Mouse (Mus musculus): ENCODE measurements around the gene Ildr2.

The Ildr2 gene

DNA sequence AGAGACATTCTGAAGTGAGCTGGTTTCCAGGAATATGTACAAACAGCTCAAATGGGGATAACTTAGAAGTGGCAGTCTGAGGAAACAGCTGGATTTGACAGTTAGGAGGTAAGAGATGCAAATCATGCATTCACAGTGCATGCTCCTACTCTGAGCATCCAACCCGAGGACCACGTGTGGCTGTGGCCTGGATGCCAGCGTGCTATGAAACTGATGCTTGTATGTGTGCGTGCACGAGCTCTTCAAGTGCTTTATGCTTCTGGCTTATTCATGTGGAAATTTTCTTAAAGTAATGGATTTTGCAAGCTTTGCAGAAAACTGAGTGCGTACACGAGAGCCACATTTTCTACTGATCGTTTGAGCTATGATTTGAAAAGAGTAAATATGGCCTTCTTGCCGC lies 32.3 kb downstream of the Ildr2 start:
- DNase-seq: no peak

DNA sequence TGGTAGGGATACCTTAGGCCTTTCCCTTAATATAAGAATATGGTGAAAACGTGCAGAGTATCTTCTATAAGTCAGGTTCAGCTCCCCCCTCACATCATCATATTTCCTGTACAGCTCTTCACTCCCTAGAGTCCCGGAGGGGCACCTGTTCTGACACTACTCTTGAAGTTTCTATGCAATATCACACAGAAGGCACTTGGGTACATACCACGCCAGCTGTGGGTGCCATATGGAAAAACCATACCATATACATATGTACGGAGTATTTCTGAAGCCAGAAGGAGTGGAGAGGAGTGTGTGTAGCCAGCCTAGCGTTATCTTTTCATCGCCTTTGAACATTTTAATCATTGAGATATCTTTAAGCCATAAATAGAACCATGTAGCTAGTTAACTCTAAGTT lies 36.6 kb downstream of the Ildr2 start:
- DNase-seq: no peak

DNA sequence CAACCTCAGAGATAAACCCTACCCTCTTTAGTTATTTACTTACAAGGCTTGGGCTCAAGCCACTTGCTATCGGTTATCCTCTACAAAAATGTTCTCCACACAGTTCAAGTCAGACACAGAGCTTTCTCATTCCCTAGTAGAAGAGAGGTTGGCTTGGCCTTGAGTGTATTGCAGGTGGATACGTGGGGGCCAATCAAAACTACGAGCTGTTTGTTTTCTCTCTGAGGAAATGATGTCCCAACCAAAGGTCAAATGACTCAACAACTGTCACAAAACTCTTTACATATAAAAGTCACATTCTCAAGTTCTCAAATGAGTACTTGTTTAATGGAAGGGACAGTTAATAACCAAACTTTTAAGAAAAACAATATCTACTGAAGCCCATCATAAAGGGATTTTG lies 39.1 kb downstream of the Ildr2 start:
- no peak for DNase-seq

DNA sequence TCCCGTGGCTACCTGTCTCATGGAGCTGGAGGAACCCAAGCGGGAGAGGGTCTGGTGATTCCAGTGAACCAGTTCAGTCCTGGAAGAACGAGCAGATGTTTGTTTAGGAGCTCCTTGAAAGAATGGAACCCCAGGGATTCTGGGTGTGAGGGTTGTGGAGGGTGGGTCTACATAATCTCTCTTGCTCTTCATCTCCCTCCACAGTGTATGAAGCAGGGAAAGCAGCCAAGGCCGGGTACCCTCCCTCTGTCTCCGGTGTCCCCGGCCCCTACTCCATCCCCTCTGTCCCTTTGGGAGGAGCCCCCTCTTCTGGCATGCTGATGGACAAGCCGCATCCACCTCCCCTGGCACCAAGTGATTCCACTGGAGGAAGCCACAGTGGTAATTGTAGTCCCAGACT lies 41.6 kb downstream of the Ildr2 start:
- DNase-seq: no peak

DNA sequence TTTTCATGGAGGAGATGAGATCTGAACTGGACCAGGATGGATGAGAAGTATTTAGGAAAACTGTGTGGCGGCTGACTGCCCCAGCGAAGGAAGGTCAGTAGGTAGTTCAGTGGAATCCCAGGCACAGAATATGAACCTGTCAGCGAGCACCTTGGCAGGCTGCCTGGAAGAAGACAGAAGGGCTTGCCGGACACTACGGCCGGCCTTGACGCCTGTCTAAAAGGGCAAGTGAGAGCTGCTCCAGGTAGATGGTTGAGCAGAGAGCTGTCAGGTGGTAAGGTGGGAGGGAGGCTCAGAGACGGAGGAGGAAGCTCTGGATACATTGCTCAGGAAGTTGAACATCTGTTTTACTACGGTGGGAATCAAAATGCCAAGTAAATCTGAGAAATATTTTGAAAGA lies 42.4 kb downstream of the Ildr2 start:
- no peak for DNase-seq

DNA sequence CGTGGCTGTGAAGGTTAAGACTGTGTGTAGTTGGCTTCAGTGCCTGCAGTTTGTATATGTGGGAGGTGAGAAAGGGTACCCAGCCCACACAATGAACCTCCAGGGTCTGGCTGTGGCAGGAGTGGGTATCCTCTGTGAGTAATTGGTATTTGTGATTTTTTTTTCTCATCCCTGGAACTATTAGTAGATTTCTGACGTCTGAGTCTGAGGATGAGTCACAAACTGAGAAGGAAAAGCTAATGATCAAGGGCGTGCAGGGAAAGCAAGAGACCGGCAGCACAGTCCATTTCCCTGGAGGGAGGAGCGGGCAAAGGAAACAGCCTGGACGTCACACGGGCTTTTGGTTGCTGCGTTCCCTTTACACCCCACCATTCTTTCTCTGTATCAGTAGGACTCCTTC lies 43.0 kb downstream of the Ildr2 start:
- no peak for DNase-seq

DNA sequence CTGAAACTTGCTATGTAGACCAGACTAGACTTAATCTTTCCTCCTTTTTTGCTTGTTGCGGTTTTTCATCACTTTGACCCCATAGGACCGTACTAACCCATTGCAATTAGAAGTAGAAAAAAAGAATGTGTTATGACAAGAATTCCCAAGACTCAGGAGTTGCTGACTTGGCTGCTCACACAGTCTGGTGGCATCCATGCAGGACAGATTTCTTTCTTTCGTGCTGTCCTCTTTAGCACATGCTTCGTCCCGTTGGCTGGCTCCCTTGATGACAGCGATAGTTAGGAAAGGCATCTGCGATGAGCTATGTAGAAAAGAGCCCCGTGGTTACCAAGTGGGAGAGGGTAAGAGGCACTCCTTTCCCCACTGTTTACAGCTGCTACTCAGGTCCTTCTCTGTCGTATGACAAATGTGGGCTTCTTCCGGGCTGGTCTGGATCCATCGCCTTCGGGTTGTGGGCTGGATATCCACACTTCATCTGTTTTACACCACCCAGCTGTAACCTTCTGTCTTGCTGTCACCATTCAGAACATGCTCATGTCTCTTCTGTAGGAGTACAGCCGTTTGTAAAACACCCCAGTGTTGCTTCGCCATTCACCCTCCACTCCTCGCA lies 43.7 kb downstream of the Ildr2 start:
- no peak for DNase-seq

DNA sequence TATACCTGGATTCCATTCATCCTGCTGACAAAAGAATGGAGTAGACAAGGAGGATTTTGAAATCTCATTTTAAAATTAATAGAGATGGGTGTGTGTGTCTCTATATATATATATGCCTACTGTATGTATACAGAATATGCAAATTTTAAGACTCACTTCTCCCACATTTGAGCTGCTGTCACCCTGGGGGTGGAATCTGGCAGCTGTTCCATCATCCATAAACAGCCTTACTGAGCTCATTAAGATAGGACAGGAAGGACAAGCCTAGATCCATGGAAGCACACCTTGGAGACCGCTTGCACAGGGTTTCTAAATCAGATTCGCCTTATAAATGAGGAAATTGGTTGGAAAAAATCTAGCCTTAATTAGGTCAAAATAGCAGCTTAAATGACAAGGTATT lies 44.9 kb downstream of the Ildr2 start:
- no peak for DNase-seq

DNA sequence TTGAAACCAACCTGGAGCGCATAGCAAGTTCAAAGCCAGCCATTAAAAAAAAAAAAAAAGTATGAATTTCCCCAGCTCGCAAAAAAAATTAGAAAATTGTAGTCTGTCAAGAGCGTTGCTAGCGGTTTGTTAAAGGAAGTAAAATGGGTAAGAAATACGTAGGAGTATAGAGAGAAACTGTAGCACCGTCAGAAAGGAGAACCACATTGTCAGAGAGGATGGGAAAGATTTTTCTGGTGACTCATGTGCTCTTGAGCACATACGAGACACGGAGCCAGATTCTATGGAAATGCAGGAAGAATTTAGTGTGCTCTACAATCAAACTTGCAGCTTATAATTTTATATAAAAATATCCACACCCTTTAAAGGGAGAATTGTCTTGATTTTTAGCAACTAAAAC lies 45.9 kb downstream of the Ildr2 start:
- DNase-seq: no peak

DNA sequence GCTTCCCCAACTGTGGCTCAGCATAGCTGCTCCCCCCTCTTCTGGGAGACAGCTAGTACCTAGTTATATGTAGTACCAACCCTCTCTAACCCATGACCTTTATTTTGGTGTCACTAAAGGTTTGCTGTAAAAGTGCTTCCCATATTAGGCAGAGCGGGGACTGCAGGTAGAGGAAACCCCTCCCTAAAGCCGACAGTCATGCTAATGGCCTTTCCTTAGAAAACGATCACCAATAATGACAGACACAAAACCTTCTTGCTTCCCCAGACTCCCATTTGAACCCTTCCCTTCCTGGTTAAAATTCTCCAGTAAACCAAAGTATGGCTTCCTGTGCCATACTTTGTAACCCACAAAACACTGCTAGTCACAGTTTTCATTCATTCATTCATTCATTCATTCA lies 46.6 kb downstream of the Ildr2 start:
- DNase-seq: no peak

DNA sequence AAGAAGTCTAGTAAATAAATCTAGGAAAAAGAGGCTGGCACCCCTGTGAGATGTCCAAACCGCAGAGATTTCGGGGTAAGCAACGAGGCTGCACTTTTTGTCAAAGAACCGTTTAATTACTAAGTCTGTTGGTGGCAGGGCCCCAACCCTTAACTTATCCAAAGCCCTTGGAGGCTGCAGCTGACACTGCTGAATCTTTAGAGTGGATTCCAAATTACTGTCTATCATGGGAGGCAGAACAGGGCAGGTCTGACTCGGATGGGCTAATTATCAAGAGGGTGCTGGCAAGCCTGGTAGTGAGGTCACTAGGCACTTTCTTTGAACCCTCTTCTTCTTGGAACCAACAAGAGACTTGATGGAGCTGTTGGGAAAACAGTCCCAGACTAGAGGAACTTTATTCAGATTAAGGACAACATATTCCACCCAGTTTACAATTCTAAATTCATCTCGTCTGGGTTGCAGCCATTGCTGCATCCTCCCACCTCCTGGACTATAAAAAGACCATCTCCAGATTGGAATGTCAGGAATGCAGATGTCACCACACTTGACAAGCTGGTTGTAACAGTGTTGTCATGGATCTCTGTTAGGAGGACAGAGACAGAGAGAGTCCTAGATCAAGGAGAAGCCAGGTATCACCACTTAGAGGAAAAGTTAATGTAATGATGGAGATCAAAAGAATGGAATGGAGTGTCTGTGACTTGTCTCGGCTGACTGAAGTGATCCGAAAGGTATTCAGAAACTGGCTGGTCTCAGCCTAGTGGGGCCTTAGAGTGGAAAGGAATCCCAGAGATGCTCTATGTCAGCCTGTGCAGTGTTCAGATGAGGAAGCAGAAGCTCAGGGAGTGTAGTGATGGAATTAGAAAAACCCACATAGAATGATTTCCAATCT lies 50.7 kb downstream of the Ildr2 start:
- DNase-seq: no peak

DNA sequence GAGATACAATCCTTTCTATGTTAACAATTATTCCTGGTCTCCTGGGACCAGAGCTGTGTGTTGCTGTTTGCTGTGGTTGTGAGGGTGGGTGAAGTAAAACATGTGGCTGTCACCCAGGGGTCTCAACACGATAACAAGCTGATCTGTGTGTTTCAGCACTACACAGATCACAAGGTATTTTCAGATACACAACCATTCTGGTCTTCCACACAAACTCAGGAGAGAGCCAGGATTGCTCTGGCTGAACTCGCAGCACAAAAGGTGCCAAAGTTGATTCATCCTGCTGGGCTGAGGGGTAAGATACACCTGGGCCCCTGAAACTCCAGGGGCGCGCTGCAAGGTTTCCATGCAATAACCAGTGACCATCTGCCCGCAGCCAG lies 54.5 kb downstream of the Ildr2 start:
- DNase-seq: no peak

DNA sequence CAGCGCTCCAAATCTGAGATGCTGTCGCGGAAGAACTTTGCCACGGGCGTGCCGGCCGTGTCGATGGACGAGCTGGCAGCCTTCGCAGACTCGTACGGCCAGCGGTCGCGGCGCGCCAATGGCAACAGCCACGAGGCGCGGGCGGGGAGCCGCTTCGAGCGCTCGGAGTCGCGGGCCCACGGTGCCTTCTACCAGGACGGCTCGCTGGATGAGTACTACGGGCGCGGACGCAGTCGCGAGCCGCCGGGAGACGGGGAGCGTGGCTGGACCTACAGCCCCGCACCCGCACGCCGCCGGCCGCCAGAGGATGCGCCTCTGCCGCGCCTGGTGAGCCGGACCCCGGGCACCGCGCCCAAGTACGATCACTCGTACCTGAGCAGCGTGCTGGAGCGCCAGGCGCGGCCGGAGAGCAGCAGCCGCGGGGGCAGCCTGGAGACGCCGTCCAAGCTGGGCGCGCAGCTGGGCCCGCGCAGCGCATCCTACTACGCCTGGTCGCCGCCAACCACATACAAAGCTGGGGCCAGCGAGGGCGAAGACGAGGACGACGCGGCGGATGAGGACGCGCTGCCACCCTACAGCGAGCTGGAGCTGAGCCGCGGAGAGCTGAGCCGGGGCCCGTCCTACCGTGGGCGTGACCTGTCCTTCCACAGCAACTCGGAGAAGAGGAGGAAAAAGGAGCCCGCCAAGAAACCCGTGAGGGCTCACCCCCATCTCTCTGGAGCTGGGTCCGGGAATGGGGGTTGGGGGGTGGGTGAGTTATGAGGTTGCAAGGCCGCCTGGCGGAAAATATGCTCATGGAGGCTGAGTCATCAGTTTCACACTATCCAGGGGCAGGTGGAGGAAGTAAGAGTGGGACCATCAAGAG lies 55.1 kb downstream of the Ildr2 start:
- peak; percentile 22 for DNase-seq

DNA sequence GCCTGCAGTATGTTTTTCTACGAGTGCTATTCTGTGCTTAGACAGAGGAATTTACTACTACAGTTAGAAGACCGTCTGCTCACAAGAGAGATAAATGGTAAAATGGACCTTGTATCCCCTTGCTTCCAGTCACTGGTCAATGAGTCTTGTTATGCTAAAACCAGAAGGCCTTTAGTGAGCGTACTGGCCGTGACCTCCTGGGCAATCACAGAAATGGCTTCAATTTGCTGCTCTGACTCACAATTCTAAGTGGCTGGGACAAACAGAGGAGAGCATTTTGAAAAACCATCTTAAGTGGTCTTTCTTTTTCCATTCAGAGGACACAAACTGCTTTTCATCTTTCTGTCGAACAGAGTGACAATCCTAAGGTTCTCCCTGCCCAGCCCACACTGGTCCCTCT lies 57.2 kb downstream of the Ildr2 start:
- no peak for DNase-seq

DNA sequence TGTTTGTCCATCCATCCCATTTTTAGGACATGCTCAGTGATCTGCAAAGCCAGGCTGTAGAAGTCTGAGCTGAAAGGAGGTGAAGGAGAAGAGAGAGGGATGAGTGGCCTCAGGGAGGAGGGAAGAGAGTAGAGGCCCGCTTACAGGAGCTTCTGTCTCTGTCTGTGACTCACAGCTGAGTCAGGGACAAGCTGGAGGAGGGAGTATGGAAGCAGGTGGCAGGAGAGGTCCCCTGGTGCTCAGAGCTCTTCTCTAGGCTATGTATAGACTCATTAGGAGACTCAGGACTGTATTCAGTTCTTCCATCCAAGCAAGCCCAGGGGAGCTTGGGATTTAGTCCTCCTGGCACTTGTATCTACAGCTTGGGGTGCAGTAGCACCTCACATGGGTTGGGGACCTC lies 59.7 kb downstream of the Ildr2 start:
- no peak for DNase-seq

DNA sequence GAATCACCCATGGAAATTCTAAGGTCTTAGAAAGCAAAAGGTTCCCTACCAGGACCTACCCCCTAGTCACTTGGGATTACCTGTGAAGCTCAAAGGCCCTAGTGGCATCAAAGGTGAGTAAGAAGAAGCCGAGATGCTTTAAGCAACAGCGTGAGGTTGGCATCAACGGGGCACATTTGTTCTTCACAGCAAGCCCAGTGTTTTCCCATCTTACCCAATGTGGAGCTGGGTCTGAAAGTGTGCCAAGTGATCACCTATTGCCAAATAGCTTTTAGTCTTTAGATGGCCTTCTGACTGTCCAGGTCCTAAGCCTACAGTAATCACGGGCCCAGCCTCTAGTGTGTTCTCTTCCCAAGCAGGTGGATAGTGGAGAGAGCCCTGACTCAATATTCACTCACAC lies 61.8 kb downstream of the Ildr2 start:
- no peak for DNase-seq

DNA sequence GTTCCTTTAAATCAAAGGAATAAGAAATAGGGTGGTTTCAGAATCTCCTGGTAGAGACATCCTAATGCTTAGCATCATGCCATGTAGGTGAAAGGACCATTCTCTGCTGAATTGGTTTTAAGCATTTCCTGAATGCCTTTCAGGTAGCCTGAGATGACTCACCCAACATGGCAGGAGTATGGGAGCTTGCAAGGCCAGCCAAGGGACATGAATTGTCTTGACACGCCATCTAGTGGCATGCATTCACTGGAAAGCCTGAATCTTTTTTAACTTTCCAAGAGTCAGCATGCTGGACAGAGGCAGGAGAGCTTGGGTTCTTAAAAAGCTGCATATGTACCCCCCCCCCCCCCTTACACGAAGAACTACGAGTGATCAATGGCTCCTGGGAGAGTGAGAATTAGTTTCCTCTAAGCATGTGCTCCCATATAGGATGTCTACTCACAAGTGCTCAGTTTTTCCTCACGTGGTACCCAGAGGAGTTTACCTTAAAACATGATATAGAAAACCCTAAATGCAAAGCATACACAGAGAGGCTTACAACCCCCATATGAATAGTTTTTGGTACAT lies 65.3 kb downstream of the Ildr2 start:
- DNase-seq: peak; percentile 71

DNA sequence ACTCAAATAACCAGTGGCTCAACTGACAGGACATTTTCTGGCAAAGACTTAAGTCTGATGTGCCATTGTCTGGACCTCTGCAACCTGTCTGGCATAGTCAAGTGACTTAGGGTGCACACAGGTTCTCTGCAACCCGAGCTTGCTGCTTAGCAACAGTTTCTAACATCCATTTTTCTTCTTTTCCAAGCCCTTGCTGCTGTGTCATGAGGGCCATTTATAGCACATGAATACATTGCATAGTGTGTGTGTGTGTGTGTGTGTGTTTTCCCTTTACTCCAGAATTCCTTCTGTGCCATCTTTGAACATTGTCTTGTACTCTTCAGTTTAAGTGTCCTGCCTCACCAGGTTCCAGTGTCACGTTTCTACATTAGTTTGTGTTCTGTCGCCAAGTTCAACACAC lies 72.5 kb downstream of the Ildr2 start:
- DNase-seq: no peak

DNA sequence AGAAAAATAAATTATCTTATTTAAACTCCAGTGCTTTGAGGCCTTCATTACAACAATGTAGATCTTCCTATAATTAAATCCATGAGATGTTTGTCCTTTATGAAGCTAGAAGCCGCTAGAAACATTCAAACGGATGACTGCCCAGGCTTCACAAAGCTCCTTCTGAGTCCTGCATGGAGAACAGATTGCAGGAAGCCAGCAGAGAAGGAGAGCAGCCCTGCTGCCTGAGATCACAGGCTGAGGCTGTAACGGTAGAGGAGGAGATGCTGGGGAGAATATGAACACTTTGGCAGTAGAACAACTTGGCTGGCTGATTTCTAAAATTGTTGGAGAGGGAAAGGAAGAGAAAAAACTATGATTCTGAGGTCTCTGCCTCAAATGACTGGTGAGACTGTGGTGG lies 76.8 kb downstream of the Ildr2 start:
- DNase-seq: no peak

DNA sequence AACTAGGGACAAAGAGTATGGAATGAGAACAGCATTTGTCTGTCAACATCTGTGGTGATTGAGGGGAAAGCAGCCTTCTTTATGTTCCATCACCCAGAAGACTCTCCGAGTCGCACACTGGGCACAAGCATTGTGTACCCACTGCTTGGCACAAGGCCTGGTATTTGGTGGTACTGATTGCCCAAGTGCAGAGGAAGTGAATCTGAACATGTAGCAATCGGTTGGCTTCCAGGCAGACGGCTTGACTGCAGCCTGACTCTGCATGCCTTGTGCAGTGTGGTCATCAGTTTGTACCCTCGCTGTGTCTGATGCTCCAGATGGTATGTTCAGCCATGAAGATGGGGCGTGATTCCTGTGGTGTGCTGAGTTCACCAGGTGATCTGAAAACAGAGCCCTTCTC lies 85.2 kb downstream of the Ildr2 start:
- peak; percentile 14 for DNase-seq

DNA sequence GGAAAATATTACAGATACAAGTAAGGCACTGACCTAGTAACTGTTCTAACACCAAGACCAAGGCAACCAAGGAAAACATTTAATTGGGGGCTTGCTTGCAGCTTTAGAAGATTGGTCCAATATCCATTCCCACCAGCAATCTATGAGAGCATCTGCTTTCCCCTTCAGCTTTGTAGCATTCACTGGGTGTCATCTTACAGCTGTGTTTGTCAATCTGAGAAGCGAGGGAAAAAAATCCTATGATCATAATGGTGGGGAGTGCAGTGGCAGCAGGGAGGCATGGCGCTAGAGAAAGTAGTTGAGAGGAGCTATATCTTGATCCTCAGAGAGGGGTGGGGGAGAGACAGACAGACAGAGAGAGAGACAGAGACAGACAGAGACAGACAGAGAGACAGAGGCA lies 88.1 kb downstream of the Ildr2 start:
- DNase-seq: no peak

DNA sequence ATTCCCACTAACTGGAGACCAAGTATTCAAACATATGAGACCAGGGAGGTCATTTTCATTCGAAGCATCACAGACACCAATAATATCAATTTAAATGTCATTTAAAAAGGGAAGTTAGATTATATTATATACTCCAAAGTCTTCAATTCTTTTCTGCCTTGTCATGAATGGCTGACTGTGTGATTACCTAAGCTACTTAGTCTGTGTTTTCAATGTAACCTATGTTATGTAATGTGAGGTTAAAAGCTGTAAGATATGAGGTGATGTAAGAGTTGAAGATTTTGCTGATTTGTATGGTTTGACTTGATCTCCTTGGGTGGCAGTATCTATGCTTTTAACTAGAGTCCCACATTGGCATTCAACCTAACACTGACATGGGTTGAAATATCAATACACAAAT lies 88.6 kb downstream of the Ildr2 start:
- DNase-seq: no peak

DNA sequence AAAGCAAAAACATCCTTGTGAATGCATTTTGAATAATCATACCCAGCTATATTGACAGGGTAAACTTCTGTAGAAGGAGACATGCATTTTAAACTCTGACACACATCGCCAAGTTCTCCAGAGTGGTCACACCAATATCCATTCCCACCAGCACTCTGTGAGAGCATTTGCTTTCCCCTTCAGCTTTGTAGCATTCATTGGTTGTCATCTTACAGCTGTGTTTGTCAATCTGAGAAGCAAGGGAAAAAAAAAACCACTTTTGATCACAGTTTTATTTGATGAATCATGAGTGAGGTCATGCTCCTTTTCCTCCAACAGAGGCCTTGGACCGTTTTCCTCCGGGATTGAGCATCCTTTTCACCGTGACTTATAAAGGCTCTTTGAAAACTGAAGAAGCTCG lies 89.6 kb downstream of the Ildr2 start:
- DNase-seq: no peak
